Mouse (Mus musculus) c-Kit-positive CD71-positive TER-119-negative erythroid progenitor cells, embryonic 14.5 days (primary cell): Measurements from ENCODE around the gene Gm13941.

ENCODE experiments used
- DNase-seq: peaks from one replicate; pipeline ENCODE4 v3.0.0-alpha.2; 2013; ENCODE audit warnings: low read depth

Gene Gm13941

GRCm38 (mm10) chr2:111105882-111106281 lies at the start of gene Gm13941:
Gene Gm13941 (minus strand): TSS chr2:111105982.
- no peak for DNase-seq

- DNase-seq, result no peak
These were observed 47.1 kb upstream of the Gm13941 start, which contains the start of gene Gm15130 for GRCm38 (mm10) chr2:111152836-111153235. Gene Gm15130 (minus strand): TSS chr2:111152936.

- DNase-seq, result no peak
These were observed 30.0 kb upstream of the Gm13941 start for GRCm38 (mm10) chr2:111135739-111136138.

- DNase-seq, result peak; percentile 7
These were observed 47.1 kb downstream of the Gm13941 start for GRCm38 (mm10) chr2:111058586-111059261.
